Mouse (Mus musculus) c-Kit-negative CD71-positive TER-119-positive erythroid progenitor cells, embryonic 14.5 days (primary cell): ENCODE measurements around the gene Nolc1.
A peak's percentile ranks its signal among the peaks of the same experiment; 100 is the strongest.

ENCODE experiments used
- DNase-seq: peaks from one replicate; pipeline ENCODE4 v3.0.0-alpha.2; 2013; ENCODE audit warnings: low read depth, low spot score

Gene Nolc1

DNA sequence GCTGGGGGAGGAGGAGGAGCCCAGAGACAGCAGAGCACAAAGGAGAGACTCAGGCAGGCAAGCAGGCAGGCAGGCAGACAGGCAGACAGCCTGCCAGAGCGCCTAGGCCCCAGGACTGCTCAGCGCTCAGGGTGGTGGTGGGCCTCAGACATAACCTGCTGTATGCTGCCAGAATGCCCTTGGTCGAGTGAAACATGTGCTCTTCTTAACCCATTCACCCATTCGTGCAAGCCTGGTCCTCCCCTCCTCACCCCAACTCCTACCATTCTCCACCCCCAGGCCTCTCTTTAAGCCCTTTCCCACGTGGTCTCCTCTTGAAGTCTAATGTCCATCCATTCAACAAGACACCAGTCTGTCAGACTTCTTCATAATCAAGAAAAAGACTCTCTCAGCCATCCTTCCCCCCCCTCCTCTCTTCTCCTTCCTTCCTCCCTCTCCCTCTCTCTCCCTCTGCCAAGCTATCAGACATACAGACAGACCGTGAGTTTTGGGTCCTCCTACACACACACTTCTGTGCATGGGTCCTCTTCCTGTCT, 33.1 kb upstream of the Nolc1 start:
- DNase-seq, result no peak

GRCm38 (mm10) chr19:46043380-46043779, 32.3 kb upstream of the Nolc1 start:
- no peak for DNase-seq

DNA sequence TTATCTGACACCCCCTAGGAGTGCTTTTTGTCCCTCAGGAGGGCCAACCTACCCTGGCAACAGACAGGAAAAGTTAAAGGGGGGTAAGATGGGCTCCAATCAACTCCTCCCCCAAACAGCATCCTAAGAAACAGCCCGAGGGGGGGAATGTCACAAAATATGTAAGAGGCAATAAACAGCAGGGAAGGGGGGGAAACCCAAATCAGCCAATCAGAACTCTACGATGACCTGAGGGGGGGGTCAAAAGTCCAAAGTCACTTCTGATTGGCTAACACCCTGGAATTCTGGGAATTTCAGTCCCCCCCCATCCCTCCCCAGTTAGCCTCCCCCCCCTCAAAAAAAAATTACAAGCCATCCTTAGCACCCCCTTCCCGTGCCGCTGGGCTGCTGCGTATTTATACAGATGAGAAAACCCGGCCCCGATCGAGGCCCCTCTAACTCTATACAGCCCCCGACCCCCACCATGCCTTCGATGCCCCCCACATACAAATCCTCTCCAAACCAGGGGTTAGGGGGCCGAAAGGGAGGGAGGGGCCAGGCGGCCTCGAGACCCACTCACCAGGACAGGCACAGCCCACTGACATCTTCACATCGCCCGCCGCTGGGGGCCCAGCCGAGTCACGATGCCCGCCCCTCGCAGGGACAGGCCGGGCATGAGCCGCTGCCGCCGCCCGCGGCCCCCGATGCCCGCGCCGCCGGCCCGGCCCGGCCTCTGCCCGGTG, 31.2 kb upstream of the Nolc1 start, which contains the start of gene Pprc1:
Pprc1 (plus strand) TSS at position 616 of the 722 bp plus-strand sequence.
- no peak for DNase-seq

GRCm38 (mm10) chr19:46044993-46045695, 30.5 kb upstream of the Nolc1 start, which contains the start of gene Ldb1:
Gene Ldb1, minus strand, starts transcription at chr19:46045214.
- no peak for DNase-seq

DNA sequence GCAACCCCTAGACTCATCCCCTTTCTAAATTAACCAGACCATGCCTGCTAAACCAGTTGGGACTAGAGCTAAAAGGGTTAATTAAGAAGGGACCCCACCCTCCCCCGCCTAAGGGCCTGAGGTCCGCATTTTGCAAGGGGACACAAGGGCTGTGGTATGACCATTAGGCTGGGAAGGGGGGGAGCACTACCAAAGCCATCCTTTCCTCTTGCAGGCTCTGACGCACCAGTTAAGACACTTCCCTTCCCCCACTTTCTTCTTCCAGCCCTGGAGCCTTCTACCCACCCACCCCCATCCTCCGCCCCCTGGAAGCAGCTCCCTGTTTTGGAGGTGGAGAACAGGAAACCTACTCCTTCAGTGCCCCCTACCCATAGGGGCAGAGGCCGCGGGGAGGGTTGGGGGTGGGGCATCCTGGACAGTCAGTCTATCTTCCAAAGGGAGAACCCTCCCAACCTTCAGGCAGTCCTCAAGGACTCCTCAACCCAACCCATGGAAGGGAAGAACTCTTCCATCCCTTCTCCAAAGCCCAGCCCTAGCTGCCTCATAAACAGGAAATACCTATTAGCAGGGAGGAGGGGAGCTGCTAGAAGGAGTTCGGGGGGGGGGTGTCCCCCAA, 29.9 kb upstream of the Nolc1 start:
- no peak for DNase-seq

DNA sequence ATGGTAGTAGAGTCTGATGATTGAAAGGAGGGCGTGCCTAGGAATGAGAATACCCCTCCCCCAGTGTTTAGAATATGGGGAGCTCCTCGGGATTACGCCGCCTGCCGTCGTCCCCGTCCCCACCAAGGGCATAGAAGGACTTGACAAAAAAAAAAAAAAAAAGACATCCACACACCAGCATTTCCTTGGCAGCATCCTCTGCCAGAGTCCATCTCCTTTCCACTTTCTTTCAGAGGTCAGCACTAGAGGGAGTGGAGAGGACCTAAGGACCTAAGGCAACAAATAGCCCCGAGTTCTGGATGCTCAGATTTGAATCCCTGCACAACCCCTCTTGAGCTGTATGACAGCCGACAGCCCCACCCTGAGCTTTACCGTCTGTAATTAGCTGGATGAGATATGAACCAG, 29.0 kb upstream of the Nolc1 start:
- no peak for DNase-seq

DNA sequence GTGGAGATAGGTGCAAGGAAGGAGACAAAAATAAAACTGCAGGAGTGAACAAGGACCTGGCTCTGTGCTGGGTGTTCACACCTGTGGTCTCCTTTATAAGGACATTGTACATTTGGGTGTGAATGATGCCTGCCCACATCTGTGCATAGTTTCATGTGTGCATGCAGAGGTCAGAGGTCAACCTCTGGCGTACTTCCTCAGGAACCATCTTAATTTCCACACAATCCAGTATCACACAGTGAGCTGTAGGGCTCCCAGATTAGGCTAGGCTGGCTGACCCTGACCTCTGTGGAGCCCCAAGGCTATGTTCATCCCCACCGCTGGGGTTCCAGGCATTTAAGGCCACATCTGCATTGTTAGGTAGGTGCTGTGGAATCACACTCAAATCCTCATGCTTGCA, 28.2 kb upstream of the Nolc1 start:
- DNase-seq, result no peak

- DNase-seq, result no peak
Observed at GRCm38 (mm10) chr19:46049129-46049528, 26.5 kb upstream of the Nolc1 start.

GRCm38 (mm10) chr19:46050462-46050861, 25.2 kb upstream of the Nolc1 start:
- DNase-seq, result no peak

- no peak for DNase-seq
Observed at GRCm38 (mm10) chr19:46055752-46056387, 19.8 kb upstream of the Nolc1 start.

GRCm38 (mm10) chr19:46056388-46056946, 19.2 kb upstream of the Nolc1 start:
- peak; percentile 91 for DNase-seq

DNA sequence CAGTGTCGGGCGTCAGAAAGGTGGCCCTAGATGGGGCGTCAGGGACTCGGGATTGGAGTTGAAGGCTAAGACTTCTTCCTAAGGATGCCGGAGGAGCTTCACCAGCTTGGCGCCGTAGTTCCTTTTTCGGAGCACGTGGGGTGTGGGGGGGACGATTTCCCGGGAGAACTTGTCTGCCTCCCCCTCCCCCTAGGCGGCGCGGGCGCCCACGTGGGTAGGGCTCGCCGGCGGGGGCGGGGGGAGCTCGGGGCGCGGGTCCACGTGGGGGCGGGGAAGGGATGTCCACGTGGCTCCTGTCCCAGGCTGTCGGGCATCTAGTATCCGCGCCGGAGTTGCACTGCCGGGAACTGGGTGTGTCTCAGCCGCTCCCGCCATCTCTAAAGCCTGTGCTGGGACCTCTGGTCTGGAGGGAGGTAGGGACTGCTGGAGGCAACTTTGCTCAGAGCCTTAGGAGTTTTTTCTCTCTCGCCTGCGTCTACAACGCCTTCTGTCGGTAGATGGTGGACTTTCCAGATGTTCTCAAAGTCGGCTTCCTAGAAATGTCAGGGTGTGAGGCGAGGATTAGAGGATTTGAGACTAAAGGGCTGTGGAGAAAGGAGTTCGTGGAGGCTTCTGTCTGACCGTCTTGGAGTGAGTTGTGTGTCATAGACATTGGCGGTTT, 18.6 kb upstream of the Nolc1 start:
- peak; percentile 57 for DNase-seq

DNA sequence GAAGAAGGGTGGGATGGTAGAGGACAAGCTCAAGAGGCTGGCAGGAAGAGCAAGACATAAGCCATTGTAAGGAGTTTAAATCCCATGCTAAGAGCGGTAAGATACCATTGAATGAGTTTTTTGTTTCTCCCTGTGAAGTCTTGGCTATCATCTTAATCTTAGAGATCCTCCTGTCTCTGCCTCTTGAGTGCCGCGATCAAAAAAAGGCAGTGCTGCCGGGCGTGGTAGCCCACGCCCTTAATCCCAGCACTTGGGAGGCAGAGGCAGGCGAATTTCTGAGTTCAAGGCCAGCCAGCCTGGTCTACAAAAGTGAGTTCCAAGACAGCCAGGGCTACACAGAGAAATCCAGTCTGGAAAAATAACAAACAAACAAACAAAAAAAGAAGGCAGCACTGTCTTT, 17.2 kb upstream of the Nolc1 start:
- DNase-seq, result no peak

DNA sequence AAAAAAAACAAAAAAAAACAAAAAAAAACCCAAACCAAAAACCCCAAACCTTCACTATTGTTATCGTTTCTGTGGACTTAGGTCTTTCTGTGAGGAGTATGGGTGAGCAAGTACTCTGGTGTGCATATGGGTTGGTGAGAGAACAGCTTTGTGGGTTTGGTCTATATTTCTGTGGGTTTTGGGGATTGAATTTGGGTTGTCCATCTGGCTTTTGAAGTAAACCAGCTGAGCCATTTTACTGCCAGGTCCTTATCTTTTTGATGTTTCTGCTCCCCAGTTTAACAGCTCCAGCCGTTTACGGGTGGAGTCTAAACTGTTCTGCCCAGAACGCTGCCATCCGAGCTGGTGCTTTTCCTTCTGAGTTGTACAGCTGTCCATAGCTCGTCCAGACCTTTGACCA, 14.8 kb upstream of the Nolc1 start:
- no peak for DNase-seq

DNA sequence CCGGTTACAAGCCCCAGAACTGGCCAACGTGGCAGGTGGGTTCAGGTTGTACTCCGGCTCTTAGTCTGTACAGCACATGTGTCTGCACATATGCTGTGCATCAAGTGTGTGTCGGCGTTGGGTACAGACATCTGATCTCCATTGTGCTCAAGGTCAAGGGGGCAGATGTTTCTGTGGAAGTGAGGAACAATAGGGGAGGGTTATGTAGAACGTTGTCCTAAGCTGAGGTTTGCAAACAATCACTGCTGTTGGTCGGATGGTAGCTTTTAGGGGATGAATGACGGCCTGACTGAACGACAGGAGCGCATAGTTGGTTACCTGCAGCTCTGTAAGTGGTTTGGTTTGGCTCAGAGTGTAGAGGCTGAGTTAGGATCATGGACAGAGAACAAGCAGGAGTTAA, 7.6 kb upstream of the Nolc1 start:
- no peak for DNase-seq

DNA sequence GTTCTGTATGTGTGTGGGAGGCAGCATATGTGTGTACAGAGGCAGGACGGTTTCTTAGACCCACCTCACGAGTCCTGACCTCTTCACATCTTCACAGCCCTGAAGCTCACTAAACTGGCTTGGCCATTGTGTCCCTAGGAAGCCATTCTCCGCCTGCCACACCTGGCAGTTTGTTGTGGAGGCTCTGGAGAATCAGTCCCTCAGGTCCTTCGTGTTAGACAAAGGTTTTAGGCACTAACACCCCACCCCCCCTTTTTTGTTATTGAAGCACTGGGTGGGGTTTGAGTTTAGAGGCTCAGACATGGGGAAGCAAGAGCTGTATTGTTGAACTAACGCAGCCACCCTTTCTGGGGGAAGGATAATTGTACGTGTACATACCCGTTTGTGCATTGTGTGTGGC, 2.4 kb upstream of the Nolc1 start:
- DNase-seq, result no peak

DNA sequence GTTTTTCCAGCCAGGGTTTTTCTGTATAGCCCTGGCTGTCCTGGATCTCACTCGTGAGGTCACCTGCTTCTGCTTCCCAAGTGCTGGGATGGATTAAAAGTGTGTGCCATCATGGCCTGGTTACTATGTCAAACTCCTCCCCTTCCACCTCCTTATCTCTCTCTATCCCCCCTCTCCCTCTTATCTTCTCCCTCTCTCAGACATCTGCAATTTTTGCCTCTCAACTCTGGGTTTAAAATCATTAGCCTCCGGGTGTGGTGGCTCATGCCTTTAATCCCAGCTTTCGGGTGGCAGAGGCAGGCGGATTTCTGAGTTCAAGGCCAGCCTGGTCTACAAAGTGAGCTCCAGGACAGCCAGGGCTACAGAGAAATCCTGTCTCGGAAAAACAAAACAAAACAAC, 1.4 kb upstream of the Nolc1 start:
- DNase-seq, result no peak

DNA sequence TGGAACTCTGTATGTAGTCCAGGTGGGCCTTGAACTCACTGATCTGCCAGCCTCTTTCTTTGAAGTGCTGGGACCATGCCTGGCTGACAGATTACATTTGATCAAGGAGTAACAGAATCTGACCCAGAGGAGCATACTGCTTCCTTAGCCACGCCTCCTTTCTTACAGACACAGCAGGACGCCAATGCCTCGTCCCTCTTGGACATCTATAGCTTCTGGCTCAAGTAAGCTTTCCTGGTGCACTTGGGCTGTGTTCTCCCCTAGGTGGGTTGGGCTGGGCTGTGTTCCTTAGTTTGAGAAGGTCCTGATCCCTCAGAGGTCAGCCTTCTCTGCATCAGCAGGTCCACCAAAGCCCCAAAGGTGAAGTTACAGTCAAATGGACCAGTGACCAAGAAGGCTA, 2.9 kb downstream of the Nolc1 start:
- DNase-seq, result no peak

DNA sequence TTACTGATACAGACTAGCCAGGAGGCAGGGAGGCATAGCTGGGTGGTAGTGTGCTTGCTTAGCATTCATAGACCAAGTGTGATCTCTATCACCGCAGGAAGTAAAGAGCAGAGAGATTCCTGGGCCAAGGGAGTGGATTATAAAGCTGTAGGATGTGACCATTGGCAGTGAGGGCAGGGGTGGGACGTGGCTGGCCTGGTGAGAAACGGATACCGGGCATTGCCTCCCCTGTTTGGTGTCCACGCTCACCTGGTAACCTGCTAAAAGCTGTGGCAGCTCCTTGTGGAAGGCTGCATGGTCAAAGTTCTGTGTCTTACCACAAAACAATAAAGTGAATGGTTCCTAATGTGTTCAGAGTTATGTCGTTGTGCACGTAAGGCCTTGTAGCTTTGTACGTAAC, 9.5 kb downstream of the Nolc1 start:
- DNase-seq, result no peak

- peak; percentile 63 for DNase-seq
Observed at GRCm38 (mm10) chr19:46086337-46086736, 10.7 kb downstream of the Nolc1 start.

DNA sequence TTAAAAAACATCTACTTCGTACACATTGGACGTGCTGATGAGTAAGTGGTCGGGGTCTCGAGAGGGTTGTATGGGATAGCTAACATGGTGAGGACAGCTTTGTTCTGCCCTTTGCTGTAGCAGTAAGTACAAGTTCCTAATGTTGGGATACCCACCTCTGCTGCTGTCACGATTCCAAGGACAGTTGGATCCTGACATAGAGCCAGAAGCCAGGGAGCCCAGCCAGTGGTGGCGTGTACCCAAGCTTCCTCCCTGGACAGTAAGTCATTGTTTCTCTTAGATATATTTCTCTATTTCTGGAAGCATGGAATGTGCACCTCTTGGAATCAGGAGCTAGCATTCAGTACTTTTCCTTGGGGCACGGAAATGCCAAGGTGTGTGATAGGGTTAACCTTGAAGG, 12.2 kb downstream of the Nolc1 start:
- DNase-seq, result no peak
